Mouse (Mus musculus): ENCODE results near the gene Lnx2.

- TF ChIP-seq CTCF (IDR thresholded peaks at IDR 0.05; ENCODE audit: control insufficient read depth, insufficient read depth, insufficient read length): no peak
- no peak for TF ChIP-seq CEBPB (IDR thresholded peaks at IDR 0.05; ENCODE audit: low read depth)
- TF ChIP-seq FOSL1 (IDR thresholded peaks at IDR 0.05; ENCODE audit: insufficient read depth, low read length, poor library complexity, severe bottlenecking): no peak
- no peak for TF ChIP-seq USF1 (IDR thresholded peaks at IDR 0.05; ENCODE audit: low read depth)
- no peak for TF ChIP-seq MYOG (IDR thresholded peaks at IDR 0.05; ENCODE audit: control insufficient read depth, extremely low read depth, insufficient read length)
- no peak for TF ChIP-seq MYOD1 (IDR thresholded peaks at IDR 0.05; ENCODE audit: control insufficient read depth, insufficient read length, low read depth)
- TF ChIP-seq MAX (IDR thresholded peaks at IDR 0.05): no peak
Measured at GRCm38 (mm10) chr5:147020579-147020978, 55.8 kb downstream of the Lnx2 start.

Measured in C2C12 (cell line).